Mouse (Mus musculus) brain, embryonic 14.5 days (tissue): ENCODE measurements around the gene Osbp2.

ENCODE experiments used
- CTCF ChIP-seq: fragments of 200-500 bp; IDR thresholded peaks from 2 replicates; pipeline ENCODE4 v1.5.1; 2012; ENCODE audit warnings: inconsistent platforms, mild to moderate bottlenecking, moderate library complexity, borderline replicate concordance; ENCODE audit not compliant: insufficient read depth, insufficient read length; ENCODE audit errors: extremely low read depth
- POLR2A ChIP-seq: fragments of 200-500 bp; IDR thresholded peaks from 2 replicates; pipeline ENCODE4 v1.6.1; 2012; ENCODE audit warnings: mild to moderate bottlenecking, inconsistent platforms, borderline replicate concordance; ENCODE audit not compliant: poor library complexity, insufficient read depth, insufficient read length, severe bottlenecking; ENCODE audit errors: extremely low read depth

GRCm38 (mm10) chr11:3849469-3850314 is 14.0 kb downstream of the Osbp2 start:
- TF ChIP-seq CTCF (no peak), POLR2A (no peak)
